Mouse (Mus musculus) hematopoietic multipotent progenitor cell, adult 10-12 weeks (in vitro differentiated cells): ENCODE data around the gene Cacnb3. TPM values are rescaled to one million over a fixed set of nuclear protein-coding genes. Genes with fewer than 3 reads are reported as not detected.

ENCODE experiments used
- polyA plus RNA-seq: library from polyadenylated mRNA; stranded (reverse); fragments of >175 nt; gene quantifications from 2 replicates; pipeline ENCODE4 v1.2.3, GENCODE M21; 2012; ENCODE audit warnings: low replicate concordance

Cacnb3 gene
- 6.9 and 27.7 TPM in 2 replicates for polyA plus RNA-seq

DNA sequence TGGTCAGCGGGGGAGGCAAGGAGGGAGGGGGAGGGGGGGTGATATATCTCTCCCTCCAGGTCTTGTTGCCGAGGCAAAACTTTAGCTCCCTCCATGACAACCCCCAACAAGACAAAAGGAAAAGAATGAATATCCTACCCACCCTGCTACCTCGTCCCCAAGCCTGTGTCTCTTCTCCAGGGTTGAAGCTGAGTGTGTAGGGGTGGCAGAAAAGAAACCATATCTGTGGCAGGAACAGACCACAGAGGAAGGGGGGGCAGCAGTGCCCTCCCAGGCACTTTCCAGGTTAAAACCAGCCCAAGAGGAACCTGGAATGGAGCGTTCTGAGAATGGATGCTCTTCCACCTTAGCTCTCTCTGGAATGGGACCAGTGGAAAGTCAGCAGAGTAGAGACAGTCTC lies at the start of gene Cacnb3:
Cacnb3 (plus strand) TSS at position 301 of the 400 bp plus-strand sequence.

DNA sequence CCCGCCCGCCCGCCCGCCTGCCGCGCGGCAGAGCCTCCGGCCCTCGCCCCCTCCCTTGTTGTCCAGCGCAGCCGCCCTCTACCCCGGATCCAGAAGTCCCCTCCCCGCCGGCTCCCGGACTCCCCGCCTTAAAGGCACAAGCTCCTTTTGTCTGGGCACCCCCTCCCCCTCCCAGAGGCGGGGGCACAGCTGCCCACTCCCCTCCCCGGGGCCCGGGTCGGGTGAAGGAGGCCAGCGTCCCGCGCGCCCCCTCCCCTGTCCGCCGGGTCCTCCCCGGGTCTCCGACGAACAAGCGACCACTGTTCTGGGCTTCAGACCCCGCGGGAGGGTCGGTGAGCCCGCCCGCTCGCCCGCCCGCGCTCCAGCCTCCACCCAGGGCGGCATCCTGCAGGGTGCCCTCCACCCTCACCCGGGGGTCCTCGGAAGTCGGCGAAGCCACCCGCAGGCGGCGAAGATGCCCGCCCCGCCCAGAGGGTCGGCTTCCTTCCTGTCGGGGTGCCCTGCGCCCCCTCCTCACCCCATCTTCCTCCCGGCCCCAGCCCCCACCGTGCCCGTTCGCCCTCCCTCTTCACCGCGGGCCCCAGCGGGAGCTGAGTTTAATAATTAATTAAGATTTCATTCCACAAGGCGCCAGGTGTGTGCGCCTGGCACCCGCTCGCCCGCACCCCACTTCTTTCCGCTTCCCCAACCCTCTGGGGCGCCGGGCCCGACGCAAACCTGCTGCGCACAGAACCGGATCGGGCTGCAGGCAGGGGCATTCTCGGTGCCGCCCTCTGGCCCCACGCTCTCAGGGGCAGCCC lies 21.1 kb upstream of the Cacnb3 start, which contains the start of gene Adcy6:
Adcy6 (minus strand) TSS at position 746 of the 800 bp plus-strand sequence.

DNA sequence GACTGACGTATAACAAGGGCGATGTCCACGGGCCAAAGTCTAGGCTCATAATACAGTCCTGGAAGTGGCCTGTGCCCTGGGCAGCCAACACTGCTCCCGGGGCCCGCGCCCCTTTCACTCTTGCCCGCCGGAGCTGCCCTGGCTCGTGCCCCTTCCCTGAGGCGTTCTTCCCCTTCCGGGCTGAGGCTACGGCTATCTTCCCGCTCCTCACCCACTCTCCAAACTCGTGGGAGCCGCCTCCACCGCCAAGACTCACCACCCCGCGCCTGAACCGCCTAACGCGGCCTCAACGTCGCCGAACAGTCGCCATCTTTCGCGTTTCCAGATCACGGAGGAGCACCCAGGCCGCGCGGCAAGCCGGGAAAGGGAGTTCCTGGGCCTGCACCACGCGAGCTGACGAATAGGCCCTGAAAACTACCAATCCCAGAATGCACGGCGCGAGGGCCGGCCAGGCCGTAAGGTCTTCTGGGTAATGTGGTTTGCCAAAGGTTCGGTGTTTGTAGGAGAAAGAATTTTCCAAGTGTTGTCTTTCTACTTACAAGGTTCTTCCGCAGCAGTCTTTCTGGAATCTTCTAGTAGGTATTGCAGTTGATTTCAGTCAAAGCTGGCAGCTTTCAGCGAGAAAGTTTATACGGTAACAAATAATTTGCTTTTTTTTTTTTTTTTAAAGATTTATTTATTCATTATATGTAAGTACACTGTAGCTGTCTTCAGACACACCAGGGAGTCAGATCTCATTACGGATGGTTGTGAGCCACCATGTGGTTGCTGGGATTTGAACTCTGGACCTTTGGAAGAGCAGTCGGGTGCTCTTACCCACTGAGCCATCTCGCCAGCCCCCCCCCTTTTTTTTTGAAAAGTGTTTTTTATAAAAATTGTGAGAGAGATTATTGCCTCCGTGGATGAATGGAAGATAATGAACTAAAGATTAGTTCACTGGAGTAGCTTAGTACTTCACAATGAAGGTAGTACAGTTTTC lies 32.2 kb downstream of the Cacnb3 start, which contains the start of gene Ddx23:
Ddx23 (minus strand) TSS at position 328 of the 979 bp plus-strand sequence.

DNA sequence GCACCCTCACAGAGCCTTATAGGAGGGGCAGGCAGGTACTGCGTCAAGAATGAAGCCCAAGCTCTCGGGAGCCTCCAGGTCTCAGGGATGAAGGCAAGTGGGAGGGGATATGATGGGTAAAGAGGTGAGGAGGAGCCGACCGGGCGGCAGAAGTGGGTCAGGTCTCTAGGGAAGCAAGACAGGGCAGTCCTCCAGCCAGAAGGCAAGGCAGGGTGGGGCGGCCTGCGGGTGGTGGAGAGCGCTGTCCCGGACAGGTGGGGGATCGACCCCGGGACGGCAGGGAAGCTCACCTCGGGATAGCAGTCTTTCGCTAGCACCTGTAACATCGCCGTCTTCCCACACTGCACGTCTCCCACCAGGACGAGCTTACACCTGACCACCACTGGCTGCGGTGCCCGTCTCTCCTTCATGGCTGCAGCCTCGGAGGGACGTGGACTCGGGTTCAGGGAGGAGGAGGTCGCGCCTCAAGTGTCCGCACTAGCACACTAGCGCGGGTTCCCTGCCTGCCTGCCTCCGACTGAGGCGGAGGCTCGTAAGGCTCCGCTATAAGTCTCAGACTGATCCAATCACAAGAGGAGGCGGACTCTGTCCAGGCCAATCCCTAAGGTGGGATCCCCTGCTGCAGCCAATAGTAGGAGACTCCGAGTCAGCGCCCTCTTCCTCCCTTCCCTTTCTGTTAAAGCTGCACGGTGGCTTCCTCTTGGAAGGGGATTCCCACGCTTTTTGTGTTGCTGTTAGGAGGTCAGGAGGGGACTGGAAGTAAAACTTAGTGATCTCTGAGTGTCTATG lies 46.5 kb downstream of the Cacnb3 start, which contains the start of gene Rnd1:
Rnd1 (minus strand) TSS at position 522 of the 789 bp plus-strand sequence.

Other genes with a start within 250 kb of the Cacnb3 start
- gene Olfr283, start 249.9 kb upstream of the Cacnb3 start, polyA plus RNA-seq, result not detected in 2 replicates
- gene Olfr282, start 199.6 kb upstream of the Cacnb3 start, polyA plus RNA-seq, result not detected in 2 replicates
- not detected in 2 replicates for gene Olfr281, start 178.3 kb upstream of the Cacnb3 start, polyA plus RNA-seq
- gene OR5BS1P, start 160.9 kb upstream of the Cacnb3 start, polyA plus RNA-seq, result not detected in 2 replicates
- not detected in 2 replicates for gene Lalba, start 148.1 kb upstream of the Cacnb3 start, polyA plus RNA-seq
- gene Olfr279, start 138.4 kb upstream of the Cacnb3 start, polyA plus RNA-seq, result not detected in 2 replicates
- 19.5 and 29.1 TPM in 2 replicates for gene Kansl2, start 96.6 kb upstream of the Cacnb3 start, polyA plus RNA-seq
- 4.2 and 9.9 TPM in 2 replicates for gene Ccnt1, start 59.9 kb upstream of the Cacnb3 start, polyA plus RNA-seq
- gene 4930415O20Rik, start 59.8 kb upstream of the Cacnb3 start, polyA plus RNA-seq, result not detected in 2 replicates
- 2.9 and 7.1 TPM in 2 replicates for gene Adcy6, start 20.8 kb upstream of the Cacnb3 start, polyA plus RNA-seq
- 73.5 and 74.7 TPM in 2 replicates for gene Ddx23, start 32.1 kb downstream of the Cacnb3 start, polyA plus RNA-seq
- 1.9 and 3.4 TPM in 2 replicates for gene Rnd1, start 46.6 kb downstream of the Cacnb3 start, polyA plus RNA-seq
- gene Ccdc65, start 77.4 kb downstream of the Cacnb3 start, polyA plus RNA-seq, result not detected in 2 replicates
- 5.8 and 13.4 TPM in 2 replicates for gene Fkbp11, start 97.4 kb downstream of the Cacnb3 start, polyA plus RNA-seq
- 37.6 and 40.8 TPM in 2 replicates for gene Arf3, start 132.4 kb downstream of the Cacnb3 start, polyA plus RNA-seq
- gene Wnt10b, start 147.3 kb downstream of the Cacnb3 start, polyA plus RNA-seq, result 0.73 and 1.2 TPM in 2 replicates
- 0.17 TPM in 1 of 2 replicates, not detected in the other for gene Wnt1, start 159.0 kb downstream of the Cacnb3 start, polyA plus RNA-seq
- 0.74 and 2.4 TPM in 2 replicates for gene Ddn, start 178.7 kb downstream of the Cacnb3 start, polyA plus RNA-seq
- 107 and 148 TPM in 2 replicates for gene Prkag1, start 200.7 kb downstream of the Cacnb3 start, polyA plus RNA-seq
- gene Kmt2d, start 240.4 kb downstream of the Cacnb3 start, polyA plus RNA-seq, result 130 and 222 TPM in 2 replicates